Mouse (Mus musculus): ENCODE data around the gene Iffo1. TPM values are rescaled to one million over a fixed set of nuclear protein-coding genes. Genes with fewer than 3 reads are reported as not detected.
A peak's percentile ranks its signal among the peaks of the same experiment; 100 is the strongest.

Iffo1 gene
- total RNA-seq (2012; rRNA removed) (6.7 and 7.6 TPM in 2 replicates), total RNA-seq (2014; rRNA removed) (3.3 and 4.0 TPM in 2 replicates), polyA plus RNA-seq (2012; ENCODE audit: insufficient read length, low read depth) (7.0 and 8.2 TPM in 2 replicates)

- dilution Hi-C loops (cut with MboI; ENCODE audit: extremely low pct_ligation_motif_present, extremely low pct_unique_long_range_greater_than_20kb, low sequenced_read_pairs) = no loop called here
- DNase-seq (ENCODE audit: extremely low read depth) = peak; percentile 93
These were observed at the start of gene Iffo1 for GRCm38 (mm10) chr6:125145001-125145400. Gene Iffo1, plus strand, starts transcription at chr6:125145241.

GRCm38 (mm10) chr6:125095391-125096278 is 49.4 kb upstream of the Iffo1 start, which contains the start of gene Chd4:
Gene Chd4, plus strand, starts transcription at chr6:125095981.
- H3K27ac ChIP-seq (ENCODE audit: insufficient read depth, low read depth) = peak within 1 kb of the TSS; percentile 69
- peaks cover 36% of the 10 kb centered on the region for H3K79me2 ChIP-seq (replicated peaks; ENCODE audit: control insufficient read depth, extremely low read depth, insufficient read depth, poor library complexity, severe bottlenecking)
- no peaks in the 10 kb centered on the region for H3K9me3 ChIP-seq (replicated peaks; ENCODE audit: low read length)
- H3K27me3 ChIP-seq (replicated peaks) = no peaks in the 10 kb centered on the region
- H3K4me2 ChIP-seq (ENCODE audit: insufficient read depth, low read depth, poor library complexity, severe bottlenecking) = peak within 1 kb of the TSS; percentile 86
- peak; percentile 94 for DNase-seq (ENCODE audit: extremely low read depth)
- peaks cover 28 to 31% of the 10 kb centered on the region in 2 experiments for H3K36me3 ChIP-seq (replicated peaks in 1 of 2; ENCODE audit: control insufficient read depth in 1 of 2, insufficient read depth in 1 of 2, low read length in 1 of 2)
- in situ Hi-C loops (cut with MboI; ENCODE audit: low pct_ligation_motif_present, low pct_unique_long_range_greater_than_20kb, low sequenced_read_pairs) (loop anchor here (10.0 kb wide), 1 partner anchor 51 kb away; the partner anchor contains the start of gene Acrbp), dilution Hi-C loops (cut with MboI; ENCODE audit: extremely low pct_ligation_motif_present, extremely low pct_unique_long_range_greater_than_20kb, low sequenced_read_pairs) (no loop called here)
- H3K4me1 ChIP-seq (ENCODE audit: control insufficient read depth in 1 of 2, insufficient read depth in 2 of 2) = peaks cover 16 to 35% of the 10 kb centered on the region in 2 experiments
- peak within 1 kb of the TSS; percentile 93 to 98 (median 94) for H3K4me3 ChIP-seq (replicated peaks in 1 of 3; ENCODE audit: low read depth in 2 of 3, low read length in 2 of 3, poor library complexity in 1 of 3)
- H3K9ac ChIP-seq (ENCODE audit: insufficient read depth, low read depth) = peak within 1 kb of the TSS; percentile 88
- TF ChIP-seq PAX5 (IDR thresholded peaks at IDR 0.05; ENCODE audit: low read length) = no peak
- peak; percentile 76 for TF ChIP-seq ELF1 (IDR thresholded peaks at IDR 0.05; ENCODE audit: low read depth, low read length)
- peak; percentile 99 for TF ChIP-seq MXI1 (IDR thresholded peaks at IDR 0.05; ENCODE audit: low read depth, low read length)
- TF ChIP-seq NELFE (IDR thresholded peaks at IDR 0.05; ENCODE audit: low read depth, low read length) = peak; percentile 97
- peak; percentile 98 for TF ChIP-seq POLR2A (IDR thresholded peaks at IDR 0.05; ENCODE audit: low read depth, low read length)
- peak; percentile 51 for TF ChIP-seq HCFC1 (IDR thresholded peaks at IDR 0.05; ENCODE audit: low read depth, low read length)
- peak; percentile 79 for TF ChIP-seq TCF12 (IDR thresholded peaks at IDR 0.05; ENCODE audit: low read depth, low read length)
- no peak for TF ChIP-seq BHLHE40 (IDR thresholded peaks at IDR 0.05; ENCODE audit: low read depth, low read length)
- TF ChIP-seq CHD1 (IDR thresholded peaks at IDR 0.05; ENCODE audit: low read depth, low read length) = no peak
- TF ChIP-seq TBP (conservative IDR thresholded peaks at IDR 0.05; ENCODE audit: low read depth, low read length) = peak; percentile 89
- TF ChIP-seq MEF2A (IDR thresholded peaks at IDR 0.05; ENCODE audit: borderline replicate concordance, low read depth, low read length) = peak; percentile 22; the same call in 1 of the 2 replicates
- no peak for TF ChIP-seq ZNF384 (IDR thresholded peaks at IDR 0.05; ENCODE audit: low read depth, low read length)
- peak; percentile 91 for TF ChIP-seq MAZ (IDR thresholded peaks at IDR 0.05; ENCODE audit: low read depth, low read length)
- TF ChIP-seq IRF4 (IDR thresholded peaks at IDR 0.05; ENCODE audit: low read depth, low read length) = peak; percentile 18; the same call in 1 of the 2 replicates
- TF ChIP-seq JUN (IDR thresholded peaks at IDR 0.05; ENCODE audit: insufficient read depth, low read depth, low read length) = no peak
- TF ChIP-seq POLR2AphosphoS2 (IDR thresholded peaks at IDR 0.05; ENCODE audit: low read depth, low read length) = peak; percentile 81
- TF ChIP-seq MAFK (IDR thresholded peaks at IDR 0.05; ENCODE audit: insufficient replicate concordance, low read length) = no peak
- TF ChIP-seq ZMIZ1 (IDR thresholded peaks at IDR 0.05; ENCODE audit: low read depth, low read length) = peak; percentile 96
- peak; percentile 66 for TF ChIP-seq NRF1 (IDR thresholded peaks at IDR 0.05; ENCODE audit: low read depth, low read length)

More at GRCm38 (mm10) chr6:125145001-125145400, at the start of gene Iffo1:
- Histone ChIP-seq H3K4me1 (ENCODE audit: control insufficient read depth in 1 of 2, insufficient read depth in 2 of 2) (peaks cover 9 to 42% of the 10 kb centered on the region in 2 experiments), H3K9ac (ENCODE audit: insufficient read depth, low read depth) (peak within 1 kb of the TSS; percentile 66), H3K79me2 (replicated peaks; ENCODE audit: control insufficient read depth, extremely low read depth, insufficient read depth, poor library complexity, severe bottlenecking) (peaks cover 18% of the 10 kb centered on the region), H3K27ac (ENCODE audit: insufficient read depth, low read depth) (peak within 1 kb of the TSS; percentile 42; the same call in 1 of the 2 replicates), H3K4me3 (replicated peaks in 1 of 3; ENCODE audit: low read depth in 2 of 3, low read length in 2 of 3, poor library complexity in 1 of 3) (peak within 1 kb of the TSS; percentile 83 to 89 (median 87)), H3K9me3 (replicated peaks; ENCODE audit: low read length) (no peaks in the 10 kb centered on the region), H3K4me2 (ENCODE audit: insufficient read depth, low read depth, poor library complexity, severe bottlenecking) (peak within 1 kb of the TSS; percentile 66), H3K27me3 (replicated peaks) (no peaks in the 10 kb centered on the region), H3K36me3 (replicated peaks in 1 of 2; ENCODE audit: control insufficient read depth in 1 of 2, insufficient read depth in 1 of 2, low read length in 1 of 2) (peaks cover 49 to 75% of the 10 kb centered on the region in 2 experiments)
- TF ChIP-seq USF2 (conservative IDR thresholded peaks at IDR 0.05; ENCODE audit: low read depth, low read length) = no peak
- peak; percentile 16; the same call in 1 of the 2 replicates for TF ChIP-seq SMC3 (IDR thresholded peaks at IDR 0.05; ENCODE audit: low read depth, low read length)
- no peak for TF ChIP-seq USF1 (IDR thresholded peaks at IDR 0.05; ENCODE audit: low read depth, low read length)
- TF ChIP-seq GABPA (IDR thresholded peaks at IDR 0.05; ENCODE audit: insufficient replicate concordance, low read depth, low read length) = no peak
- TF ChIP-seq ELF1 (IDR thresholded peaks at IDR 0.05; ENCODE audit: low read depth, low read length) = peak; percentile 53; the same call in 1 of the 2 replicates
- TF ChIP-seq KAT2A (IDR thresholded peaks at IDR 0.05; ENCODE audit: insufficient replicate concordance, low read length) = 0 out of 2 replicates have a peak, but pooled peaks have one; percentile 23
- peak; percentile 56; the same call in 1 of the 2 replicates for TF ChIP-seq NELFE (IDR thresholded peaks at IDR 0.05; ENCODE audit: low read depth, low read length)
- TF ChIP-seq POLR2AphosphoS2 (IDR thresholded peaks at IDR 0.05; ENCODE audit: low read depth, low read length) = peak; percentile 92
- no peak for TF ChIP-seq JUN (IDR thresholded peaks at IDR 0.05; ENCODE audit: insufficient read depth, low read depth, low read length)
- TF ChIP-seq SIN3A (IDR thresholded peaks at IDR 0.05; ENCODE audit: low read length) = no peak; the same call in 1 of the 2 replicates
- peak; percentile 71 for TF ChIP-seq HCFC1 (IDR thresholded peaks at IDR 0.05; ENCODE audit: low read depth, low read length)
- no peak for TF ChIP-seq ZC3H11A (IDR thresholded peaks at IDR 0.05; ENCODE audit: low read depth, low read length)
- TF ChIP-seq MEF2A (IDR thresholded peaks at IDR 0.05; ENCODE audit: borderline replicate concordance, low read depth, low read length) = no peak
- TF ChIP-seq E2F4 (IDR thresholded peaks at IDR 0.05; ENCODE audit: insufficient replicate concordance, low read depth, low read length) = no peak
- peak; percentile 70 for TF ChIP-seq POLR2A (IDR thresholded peaks at IDR 0.05; ENCODE audit: low read depth, low read length)
- 0 out of 2 replicates have a peak, but pooled peaks have one; percentile 23 for TF ChIP-seq NRF1 (IDR thresholded peaks at IDR 0.05; ENCODE audit: low read depth, low read length)
- TF ChIP-seq PAX5 (IDR thresholded peaks at IDR 0.05; ENCODE audit: low read length) = no peak
- TF ChIP-seq CTCF (conservative IDR thresholded peaks at IDR 0.05 in 1 of 2, IDR thresholded peaks at IDR 0.05 in 1 of 2; ENCODE audit: low read depth in 2 of 2, low read length in 2 of 2) = peak in 1 of 2 experiments; percentile 41; a peak in 2 of 4 replicates
- no peak for TF ChIP-seq RAD21 (IDR thresholded peaks at IDR 0.05; ENCODE audit: low read depth, low read length)
- peak; percentile 83 for TF ChIP-seq ZMIZ1 (IDR thresholded peaks at IDR 0.05; ENCODE audit: low read depth, low read length)
- TF ChIP-seq CHD2 (IDR thresholded peaks at IDR 0.05; ENCODE audit: low read length) = peak; percentile 97
- no peak for TF ChIP-seq MYC (IDR thresholded peaks at IDR 0.05; ENCODE audit: low read depth, low read length)
- no peak for TF ChIP-seq MXI1 (IDR thresholded peaks at IDR 0.05; ENCODE audit: low read depth, low read length)
- no peak for TF ChIP-seq RCOR1 (conservative IDR thresholded peaks at IDR 0.05; ENCODE audit: low read depth, low read length)
- TF ChIP-seq TBP (conservative IDR thresholded peaks at IDR 0.05; ENCODE audit: low read depth, low read length) = peak; percentile 71; the same call in 1 of the 2 replicates
- in situ Hi-C loops (cut with MboI; ENCODE audit: low pct_ligation_motif_present, low pct_unique_long_range_greater_than_20kb, low sequenced_read_pairs) = no loop called here
